Mouse (Mus musculus): ENCODE measurements around the gene Aldh5a1.
"Not testable (repeated sequence)": the region's sequence is repeated elsewhere in the genome, so short reads cannot be mapped to it uniquely, and the experiment has no call there.

Aldh5a1 gene

GRCm38 (mm10) chr13:24937108-24937838, at the start of gene Aldh5a1:
Gene Aldh5a1 (minus strand): TSS chr13:24937661.
- DNase-seq (ENCODE audit: low spot score) = peak; percentile 52

- peak; percentile 42 for DNase-seq (ENCODE audit: low spot score)
These were observed 48.0 kb upstream of the Aldh5a1 start for GRCm38 (mm10) chr13:24985435-24985834.

- DNase-seq (ENCODE audit: low spot score) = no peak
These were observed 43.6 kb upstream of the Aldh5a1 start for GRCm38 (mm10) chr13:24981031-24981430.

GRCm38 (mm10) chr13:24977820-24978342, 40.4 kb upstream of the Aldh5a1 start:
- no peak for DNase-seq (ENCODE audit: low spot score)

GRCm38 (mm10) chr13:24976384-24976783, 38.9 kb upstream of the Aldh5a1 start:
- no peak for DNase-seq (ENCODE audit: low spot score)

- not testable (repeated sequence) for DNase-seq (ENCODE audit: low spot score)
These were observed 34.3 kb upstream of the Aldh5a1 start for GRCm38 (mm10) chr13:24971776-24972175.

GRCm38 (mm10) chr13:24965846-24966201, 28.4 kb upstream of the Aldh5a1 start:
- DNase-seq (ENCODE audit: low spot score) = no peak

- DNase-seq (ENCODE audit: low spot score) = no peak
These were observed 27.8 kb upstream of the Aldh5a1 start for GRCm38 (mm10) chr13:24965130-24965845.

- no peak for DNase-seq (ENCODE audit: low spot score)
These were observed 24.7 kb upstream of the Aldh5a1 start for GRCm38 (mm10) chr13:24962119-24962518.

- DNase-seq (ENCODE audit: low spot score) = no peak
These were observed 22.6 kb upstream of the Aldh5a1 start for GRCm38 (mm10) chr13:24960084-24960483.

GRCm38 (mm10) chr13:24958671-24959070, 21.2 kb upstream of the Aldh5a1 start:
- no peak for DNase-seq (ENCODE audit: low spot score)

- no peak for DNase-seq (ENCODE audit: low spot score)
These were observed 18.0 kb upstream of the Aldh5a1 start for GRCm38 (mm10) chr13:24955500-24955899.

- no peak for DNase-seq (ENCODE audit: low spot score)
These were observed 17.6 kb upstream of the Aldh5a1 start for GRCm38 (mm10) chr13:24955091-24955490.

GRCm38 (mm10) chr13:24952659-24953058, 15.2 kb upstream of the Aldh5a1 start:
- DNase-seq (ENCODE audit: low spot score) = no peak

- DNase-seq (ENCODE audit: low spot score) = no peak
These were observed 11.4 kb upstream of the Aldh5a1 start for GRCm38 (mm10) chr13:24948870-24949269.

- no peak for DNase-seq (ENCODE audit: low spot score)
These were observed 9.7 kb upstream of the Aldh5a1 start for GRCm38 (mm10) chr13:24947158-24947557.

GRCm38 (mm10) chr13:24945567-24945966, 8.1 kb upstream of the Aldh5a1 start:
- no peak for DNase-seq (ENCODE audit: low spot score)

- DNase-seq (ENCODE audit: low spot score) = no peak
These were observed 5.8 kb upstream of the Aldh5a1 start for GRCm38 (mm10) chr13:24943303-24943702.

GRCm38 (mm10) chr13:24942512-24943282, 5.2 kb upstream of the Aldh5a1 start, which contains the start of gene Gpld1:
Gene Gpld1 (plus strand): TSS chr13:24943152.
- no peak for DNase-seq (ENCODE audit: low spot score)

GRCm38 (mm10) chr13:24939472-24939871, 2.0 kb upstream of the Aldh5a1 start:
- no peak for DNase-seq (ENCODE audit: low spot score)

GRCm38 (mm10) chr13:24938683-24939082, 1.2 kb upstream of the Aldh5a1 start:
- peak; percentile 70 for DNase-seq (ENCODE audit: low spot score)

GRCm38 (mm10) chr13:24937839-24938166, 342 bp upstream of the Aldh5a1 start:
- no peak for DNase-seq (ENCODE audit: low spot score)

- DNase-seq (ENCODE audit: low spot score) = no peak
These were observed 721 bp downstream of the Aldh5a1 start for GRCm38 (mm10) chr13:24936772-24937107.

Measured in left cerebral cortex, adult 11 months (tissue).